Mouse (Mus musculus): ENCODE measurements around the gene Klhl29. TPM values are rescaled to one million over a fixed set of nuclear protein-coding genes. Genes with fewer than 3 reads are reported as not detected.

The Klhl29 gene
- polyA plus RNA-seq, 1 experiment from 2014 or later = 2.9 TPM

DNA sequence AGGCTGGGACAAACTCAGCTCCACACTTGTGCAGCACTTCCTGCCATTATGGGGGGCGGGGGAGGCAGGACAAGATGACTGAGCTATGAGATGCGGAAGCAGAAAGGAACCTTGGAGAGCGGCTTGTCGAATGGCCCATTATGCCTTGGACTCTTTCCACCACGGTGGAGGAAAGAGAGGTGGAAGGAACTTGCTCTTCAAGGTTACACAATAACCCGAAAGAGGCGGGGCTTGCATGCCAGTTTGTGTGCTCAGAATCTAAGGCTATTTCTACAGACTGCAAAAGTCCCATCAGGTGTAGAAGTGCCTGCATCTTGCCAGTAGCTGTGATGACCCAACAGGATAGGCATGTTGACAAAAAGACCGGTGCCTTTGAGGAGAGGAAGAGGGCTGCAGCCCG is 98.5 kb downstream of the Klhl29 start:
- no peaks in the 10 kb centered on the region for H3K27me3 ChIP-seq (ENCODE audit: control insufficient read depth, insufficient read depth, low read length)
- no peak overlapping the region for H3K4me2 ChIP-seq (ENCODE audit: low read depth, severe bottlenecking)
- ATAC-seq (ENCODE audit: insufficient number of reproducible peaks, low FRiP score, low TSS enrichment, low read depth) (no peak), DNase-seq (ENCODE audit: low spot score) (no peak)
- no peaks in the 10 kb centered on the region for H3K9me3 ChIP-seq (ENCODE audit: control insufficient read depth, low read length)
- no peak overlapping the region for H3K4me3 ChIP-seq (ENCODE audit: low read depth, low read length)
- no peak overlapping the region for H3K27ac ChIP-seq (replicated peaks; ENCODE audit: low read depth, low read length)
- 86% methylated on average over 9 of the region's 9 CpGs for WGBS
- H3K9ac ChIP-seq (ENCODE audit: low read length) = no peak overlapping the region
- H3K36me3 ChIP-seq (ENCODE audit: control insufficient read depth, insufficient read depth, low read length) = no peaks in the 10 kb centered on the region
- peaks cover 12% of the 10 kb centered on the region for H3K4me1 ChIP-seq (ENCODE audit: control insufficient read depth, insufficient read depth, low read length)

DNA sequence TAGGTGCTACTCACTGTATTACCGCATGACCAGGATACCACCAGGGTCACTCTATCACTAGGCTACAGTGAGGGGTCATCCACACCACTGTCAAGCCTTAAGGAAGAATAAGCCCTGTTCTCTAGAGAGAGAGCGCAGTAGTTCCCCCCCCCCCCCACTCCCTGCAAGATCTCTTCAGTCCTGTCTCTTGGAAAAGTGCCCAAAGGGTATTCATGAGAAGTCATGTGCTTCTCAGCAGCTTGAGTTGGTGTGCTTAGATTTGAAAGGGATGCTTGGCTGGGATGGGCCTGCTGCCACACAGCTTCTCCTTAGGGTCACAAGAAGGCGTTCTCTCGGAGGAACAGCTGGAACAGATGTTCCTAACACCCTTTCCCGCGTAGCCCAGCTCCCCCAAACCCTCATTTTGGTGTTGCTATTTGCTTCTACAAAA is 100.0 kb downstream of the Klhl29 start:
- Histone ChIP-seq H3K4me3 (ENCODE audit: low read depth, low read length) (no peak overlapping the region), H3K9ac (ENCODE audit: low read length) (no peak overlapping the region), H3K36me3 (ENCODE audit: control insufficient read depth, insufficient read depth, low read length) (no peaks in the 10 kb centered on the region), H3K27ac (replicated peaks; ENCODE audit: low read depth, low read length) (no peak overlapping the region), H3K4me2 (ENCODE audit: low read depth, severe bottlenecking) (no peak overlapping the region), H3K4me1 (ENCODE audit: control insufficient read depth, insufficient read depth, low read length) (peaks cover 12% of the 10 kb centered on the region), H3K9me3 (ENCODE audit: control insufficient read depth, low read length) (no peaks in the 10 kb centered on the region), H3K27me3 (ENCODE audit: control insufficient read depth, insufficient read depth, low read length) (no peaks in the 10 kb centered on the region)
- DNase-seq (ENCODE audit: low spot score) (no peak), ATAC-seq (ENCODE audit: insufficient number of reproducible peaks, low FRiP score, low TSS enrichment, low read depth) (no peak; the same call in 1 of the 2 replicates)
- 67% methylated on average over 6 of the region's 6 CpGs for WGBS

DNA sequence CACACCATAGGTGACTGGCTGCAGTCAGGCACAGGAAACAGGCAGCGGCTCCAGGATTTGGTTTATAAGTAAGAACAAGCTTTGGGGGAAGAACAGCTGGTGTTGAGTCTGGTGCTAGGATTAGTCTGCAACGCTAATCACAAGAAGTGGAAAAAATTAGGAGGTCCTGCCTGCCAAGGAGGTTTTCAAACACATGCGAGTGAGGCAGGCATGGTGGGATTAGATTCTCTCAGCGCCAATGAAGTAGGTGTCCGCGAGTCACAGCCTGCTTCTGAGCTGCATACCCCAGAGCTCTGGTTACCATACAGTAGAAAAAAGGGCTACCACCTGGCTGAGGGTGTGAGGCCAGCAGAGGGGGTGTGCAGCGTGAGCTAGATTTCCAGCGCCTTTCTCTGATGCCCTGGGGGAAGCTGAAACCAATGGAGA is 101.0 kb downstream of the Klhl29 start:
- WGBS = 43% methylated on average over 8 of the region's 8 CpGs
- no peak overlapping the region for H3K9ac ChIP-seq (ENCODE audit: low read length)
- peak; percentile 64 for DNase-seq (ENCODE audit: low spot score)
- H3K4me2 ChIP-seq (ENCODE audit: low read depth, severe bottlenecking) = 0 out of 2 replicates have a peak overlapping the region, but pooled peaks have one; percentile 4
- ATAC-seq (ENCODE audit: insufficient number of reproducible peaks, low FRiP score, low TSS enrichment, low read depth) = peak; percentile 73; the same call in 1 of the 2 replicates
- H3K4me1 ChIP-seq (ENCODE audit: control insufficient read depth, insufficient read depth, low read length) = peaks cover 14% of the 10 kb centered on the region
- H3K27ac ChIP-seq (replicated peaks; ENCODE audit: low read depth, low read length) = no peak overlapping the region
- H3K27me3 ChIP-seq (ENCODE audit: control insufficient read depth, insufficient read depth, low read length) = no peaks in the 10 kb centered on the region
- no peaks in the 10 kb centered on the region for H3K36me3 ChIP-seq (ENCODE audit: control insufficient read depth, insufficient read depth, low read length)
- no peaks in the 10 kb centered on the region for H3K9me3 ChIP-seq (ENCODE audit: control insufficient read depth, low read length)
- no peak overlapping the region for H3K4me3 ChIP-seq (ENCODE audit: low read depth, low read length)

DNA sequence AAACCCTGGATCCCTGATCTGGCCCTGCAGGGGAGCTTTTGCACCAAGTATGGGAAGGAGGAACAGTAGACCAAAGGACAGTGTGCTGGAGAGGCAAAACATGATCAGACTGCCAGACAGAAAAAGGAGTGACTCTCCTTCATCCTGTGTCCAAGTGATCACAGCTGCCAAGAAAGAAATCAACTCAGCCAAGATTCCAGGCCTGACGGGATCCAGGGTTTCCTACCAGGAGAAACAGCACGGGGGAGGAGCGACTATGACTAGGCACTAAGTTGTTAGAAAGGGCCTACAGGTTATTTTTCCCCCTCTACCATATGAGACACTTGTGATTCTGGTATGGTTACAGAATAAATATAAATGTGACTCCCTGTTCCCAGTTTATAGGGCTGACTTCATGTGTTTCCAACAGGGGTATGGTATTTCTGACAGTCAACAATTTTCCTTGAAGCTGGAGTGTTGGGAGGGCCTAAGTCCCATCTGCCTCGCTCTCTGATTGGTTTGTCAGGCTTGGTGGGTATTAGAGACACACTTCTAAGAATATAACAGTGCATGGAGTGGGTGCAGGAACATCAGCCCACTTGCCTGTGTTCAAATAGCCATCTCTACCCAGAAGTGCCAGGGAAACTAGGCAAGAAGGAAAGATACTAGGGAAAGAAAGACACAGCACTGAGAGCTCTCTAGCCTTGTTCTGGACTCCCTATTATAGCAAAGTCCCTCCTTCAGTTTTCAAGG is 102.0 kb downstream of the Klhl29 start:
- Histone ChIP-seq H3K4me3 (ENCODE audit: low read depth, low read length) (no peak overlapping the region), H3K9me3 (ENCODE audit: control insufficient read depth, low read length) (no peaks in the 10 kb centered on the region), H3K36me3 (ENCODE audit: control insufficient read depth, insufficient read depth, low read length) (no peaks in the 10 kb centered on the region), H3K4me2 (ENCODE audit: low read depth, severe bottlenecking) (no peak overlapping the region), H3K4me1 (ENCODE audit: control insufficient read depth, insufficient read depth, low read length) (peaks cover 16% of the 10 kb centered on the region), H3K9ac (ENCODE audit: low read length) (no peak overlapping the region), H3K27ac (replicated peaks; ENCODE audit: low read depth, low read length) (no peak overlapping the region), H3K27me3 (ENCODE audit: control insufficient read depth, insufficient read depth, low read length) (no peaks in the 10 kb centered on the region)
- WGBS = 89% methylated on average over 4 of the region's 4 CpGs
- no peak for ATAC-seq (ENCODE audit: insufficient number of reproducible peaks, low FRiP score, low TSS enrichment, low read depth)
- no peak for DNase-seq (ENCODE audit: low spot score)

DNA sequence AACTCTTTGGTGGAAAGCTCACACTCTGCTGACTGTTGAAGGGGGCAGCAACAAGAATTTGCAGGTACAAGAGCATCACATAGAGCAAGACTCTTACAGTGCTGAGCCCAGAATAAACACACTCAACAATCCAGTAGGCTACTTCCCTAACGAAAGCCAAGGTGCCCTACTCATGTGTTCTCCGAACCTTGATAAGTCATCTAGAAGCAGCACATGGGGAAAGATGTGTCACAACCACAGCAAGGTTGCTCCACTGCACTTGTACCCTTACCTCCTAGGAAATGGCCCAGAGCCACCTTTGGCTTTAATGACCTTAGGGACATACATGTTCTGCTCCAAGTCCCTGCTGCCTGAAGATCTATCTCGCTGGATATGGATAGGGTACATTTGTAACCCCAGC is 105.0 kb downstream of the Klhl29 start:
- H3K9ac ChIP-seq (ENCODE audit: low read length) = no peak overlapping the region
- H3K27ac ChIP-seq (replicated peaks; ENCODE audit: low read depth, low read length) = no peak overlapping the region
- H3K27me3 ChIP-seq (ENCODE audit: control insufficient read depth, insufficient read depth, low read length) = no peaks in the 10 kb centered on the region
- H3K4me1 ChIP-seq (ENCODE audit: control insufficient read depth, insufficient read depth, low read length) = peaks cover 24% of the 10 kb centered on the region
- no peak for ATAC-seq (ENCODE audit: insufficient number of reproducible peaks, low FRiP score, low TSS enrichment, low read depth)
- H3K9me3 ChIP-seq (ENCODE audit: control insufficient read depth, low read length) = no peaks in the 10 kb centered on the region
- DNase-seq (ENCODE audit: low spot score) = no peak
- no peaks in the 10 kb centered on the region for H3K36me3 ChIP-seq (ENCODE audit: control insufficient read depth, insufficient read depth, low read length)
- 93% methylated on average over 3 of the region's 3 CpGs for WGBS
- H3K4me3 ChIP-seq (ENCODE audit: low read depth, low read length) = no peak overlapping the region
- H3K4me2 ChIP-seq (ENCODE audit: low read depth, severe bottlenecking) = no peak overlapping the region

DNA sequence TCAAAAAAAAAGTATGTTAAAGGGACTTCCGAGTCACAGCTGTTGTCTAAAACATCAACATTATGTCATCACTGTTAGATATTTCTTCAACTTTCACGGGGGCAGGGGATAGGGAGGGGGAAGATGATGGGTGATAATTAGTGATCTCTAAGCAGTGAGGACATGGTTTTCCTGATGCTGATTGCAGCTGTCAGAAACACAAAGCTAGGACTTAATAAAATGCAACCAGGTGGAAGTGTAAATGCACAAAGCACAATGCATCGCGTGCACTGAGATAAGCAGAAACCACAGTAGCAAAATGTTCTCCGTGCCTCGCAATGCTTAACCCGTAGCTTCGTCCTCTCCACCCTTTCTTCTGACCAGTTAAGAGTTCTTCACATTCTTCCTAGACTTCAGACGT is 105.5 kb downstream of the Klhl29 start:
- Histone ChIP-seq H3K4me2 (ENCODE audit: low read depth, severe bottlenecking) (no peak overlapping the region), H3K27ac (replicated peaks; ENCODE audit: low read depth, low read length) (no peak overlapping the region), H3K9me3 (ENCODE audit: control insufficient read depth, low read length) (no peaks in the 10 kb centered on the region), H3K36me3 (ENCODE audit: control insufficient read depth, insufficient read depth, low read length) (no peaks in the 10 kb centered on the region), H3K4me3 (ENCODE audit: low read depth, low read length) (no peak overlapping the region), H3K4me1 (ENCODE audit: control insufficient read depth, insufficient read depth, low read length) (peaks cover 18% of the 10 kb centered on the region), H3K9ac (ENCODE audit: low read length) (no peak overlapping the region), H3K27me3 (ENCODE audit: control insufficient read depth, insufficient read depth, low read length) (no peaks in the 10 kb centered on the region)
- 79% methylated on average over 9 of the region's 9 CpGs for WGBS
- ATAC-seq (ENCODE audit: insufficient number of reproducible peaks, low FRiP score, low TSS enrichment, low read depth) (no peak), DNase-seq (ENCODE audit: low spot score) (no peak)

DNA sequence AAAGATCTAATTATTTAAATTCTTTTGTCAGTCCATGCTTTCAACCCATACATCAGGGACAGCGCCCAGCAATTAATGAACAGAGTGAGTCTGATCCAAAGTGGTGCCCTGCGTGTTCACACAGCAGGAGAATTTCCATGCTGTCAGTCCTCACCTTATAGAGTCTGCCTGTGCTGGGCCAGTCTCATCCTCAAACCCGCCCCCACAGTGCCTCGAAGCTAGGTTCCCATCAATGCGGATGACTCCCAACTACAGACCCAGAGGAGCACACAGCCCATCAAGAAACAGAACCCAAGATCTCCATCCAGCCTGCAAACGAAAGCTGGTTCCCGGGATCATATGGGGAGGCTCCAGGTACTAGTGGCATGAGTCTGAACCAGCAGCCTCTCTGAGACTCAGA is 106.4 kb downstream of the Klhl29 start:
- DNase-seq (ENCODE audit: low spot score) (no peak), ATAC-seq (ENCODE audit: insufficient number of reproducible peaks, low FRiP score, low TSS enrichment, low read depth) (no peak)
- H3K36me3 ChIP-seq (ENCODE audit: control insufficient read depth, insufficient read depth, low read length) = no peaks in the 10 kb centered on the region
- no peak overlapping the region for H3K4me3 ChIP-seq (ENCODE audit: low read depth, low read length)
- no peak overlapping the region for H3K4me2 ChIP-seq (ENCODE audit: low read depth, severe bottlenecking)
- H3K27ac ChIP-seq (replicated peaks; ENCODE audit: low read depth, low read length) = no peak overlapping the region
- H3K27me3 ChIP-seq (ENCODE audit: control insufficient read depth, insufficient read depth, low read length) = no peaks in the 10 kb centered on the region
- H3K9me3 ChIP-seq (ENCODE audit: control insufficient read depth, low read length) = no peaks in the 10 kb centered on the region
- peaks cover 15% of the 10 kb centered on the region for H3K4me1 ChIP-seq (ENCODE audit: control insufficient read depth, insufficient read depth, low read length)
- no peak overlapping the region for H3K9ac ChIP-seq (ENCODE audit: low read length)
- WGBS = 81% methylated on average over 7 of the region's 7 CpGs

DNA sequence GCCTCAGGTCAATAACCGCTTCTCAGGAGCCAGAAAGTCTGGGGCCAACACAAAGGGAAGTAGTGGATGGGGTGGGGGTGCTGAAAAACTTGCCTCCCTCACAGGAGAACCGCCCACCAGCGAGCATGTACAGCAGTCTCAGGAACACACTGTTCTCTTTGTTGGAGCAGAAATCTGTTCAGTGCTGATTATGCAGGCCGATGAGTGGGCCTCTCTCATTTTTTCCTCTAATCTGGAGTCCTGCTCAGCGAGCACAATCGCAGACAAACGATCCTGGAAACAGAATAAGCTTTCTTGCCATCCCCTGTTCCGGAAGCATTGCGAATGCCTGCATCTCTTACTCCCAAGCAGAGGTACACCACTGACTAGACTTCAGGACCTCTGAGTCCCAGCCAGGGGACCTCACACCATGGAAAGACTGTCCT is 107.3 kb downstream of the Klhl29 start:
- 55% methylated on average over 9 of the region's 9 CpGs for WGBS
- no peak overlapping the region for H3K4me2 ChIP-seq (ENCODE audit: low read depth, severe bottlenecking)
- peak; percentile 85 for ATAC-seq (ENCODE audit: insufficient number of reproducible peaks, low FRiP score, low TSS enrichment, low read depth)

More for the DNA sequence above, 107.3 kb downstream of the Klhl29 start:
- peaks cover 15% of the 10 kb centered on the region for H3K4me1 ChIP-seq (ENCODE audit: control insufficient read depth, insufficient read depth, low read length)
- no peaks in the 10 kb centered on the region for H3K27me3 ChIP-seq (ENCODE audit: control insufficient read depth, insufficient read depth, low read length)
- no peaks in the 10 kb centered on the region for H3K36me3 ChIP-seq (ENCODE audit: control insufficient read depth, insufficient read depth, low read length)
- no peak overlapping the region for H3K4me3 ChIP-seq (ENCODE audit: low read depth, low read length)
- DNase-seq (ENCODE audit: low spot score) = peak; percentile 66
- peak overlapping the region; percentile 68 for H3K27ac ChIP-seq (replicated peaks; ENCODE audit: low read depth, low read length)
- H3K9me3 ChIP-seq (ENCODE audit: control insufficient read depth, low read length) = no peaks in the 10 kb centered on the region
- peak overlapping the region; percentile 19; the same call in 1 of the 2 replicates for H3K9ac ChIP-seq (ENCODE audit: low read length)

Data from limb, embryonic 11.5 days (tissue).